In the genomic region with DNA sequence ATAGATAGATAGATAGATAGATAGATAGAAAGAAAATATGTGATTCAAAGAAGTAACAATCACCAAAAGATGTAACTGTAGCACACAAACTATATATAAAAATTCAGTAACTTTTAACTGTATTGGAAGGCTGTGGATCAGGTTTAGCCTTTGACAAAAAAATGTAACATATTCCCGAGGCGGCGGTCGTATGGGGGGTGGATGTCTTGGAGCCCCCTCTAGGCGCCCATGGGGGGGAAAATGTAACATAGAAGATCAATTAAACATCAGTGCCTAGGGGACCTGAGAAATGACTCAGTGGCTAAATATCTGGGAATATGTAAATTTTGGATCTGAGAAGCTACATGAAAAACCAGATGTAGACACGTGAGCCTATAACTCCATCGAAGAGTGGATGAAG, we compare ENCODE assay signal across 9 mouse cellular contexts.
DNase-seq lines count a peak whose midpoint lies in the region; ATAC-seq and TF ChIP-seq lines count a peak whose summit lies in the region.
"Had no signal": no experiment of that assay in that cellular context is flagged by ENCODE, and none has a peak within 500 bp of the region (broad histone marks: within the 10 kb centered on the region; RNA-seq: fewer than 3 reads in every experiment).

No protein-coding gene starts in this region.

- no peak for TF ChIP-seq CTCF in gastrocnemius, adult 2 months (IDR thresholded peaks at IDR 0.05)
- no peak for TF ChIP-seq CTCF in lung, adult 2 months (IDR thresholded peaks at IDR 0.05; ENCODE audit: insufficient read depth, low read length)

- H3K4me3 ChIP-seq in gastrocnemius, adult 2 months, result no peak overlapping the region
- H3K4me3 ChIP-seq in lung, adult 2 months (replicated peaks; ENCODE audit: extremely low read depth, low read depth, low read length), result no peak overlapping the region
- H3K4me3 ChIP-seq: embryonic facial prominence, embryonic 12.5 days had no signal

- ATAC-seq in activated CD4-positive, CD25-positive, alpha-beta regulatory T cell, adult 4 months, result no peak

- intact Hi-C loops in gastrocnemius, adult 2 months (cut with DNase I), result no loop called here
- intact Hi-C loops in gastrocnemius, postnatal 36 days (cut with DNase I), result no loop called here

- H3K4me1 ChIP-seq in lung, adult 2 months (ENCODE audit: control insufficient read depth, insufficient read depth, low read length), result no peaks in the 10 kb centered on the region
- H3K4me1 ChIP-seq: embryonic facial prominence, embryonic 12.5 days had no signal

- no peak for TF ChIP-seq POLR2A in lung, adult 2 months (IDR thresholded peaks at IDR 0.05; ENCODE audit: borderline replicate concordance, extremely low read depth, low read depth, low read length)

- WGBS in lung, adult 2 months, result 87% methylated on average over 7 of the region's 7 CpGs

- no peak overlapping the region for H3K27ac ChIP-seq in gastrocnemius, adult 2 months
- H3K27ac ChIP-seq: embryonic facial prominence, embryonic 12.5 days had no signal

- DNase-seq in gastrocnemius, adult 2 months, result peak; percentile 28
- DNase-seq in gastrocnemius, postnatal 36 days, result no peak
- peak; percentile 50 for DNase-seq in lung, postnatal 10 days
- no peak for DNase-seq in lung, adult 2 months
- DNase-seq in R1 (ENCODE audit: low read depth, low spot score), result peak; percentile 10
- peak; percentile 61 for DNase-seq in induced T-regulatory cell, adult 2 months (ENCODE audit: low read depth)
- no peak for DNase-seq in natural killer cell, adult 2 months (ENCODE audit: low spot score in 2 of 2)

Comparison
In these comparisons a context has a peak if more than half of its experiments do, and no peak if none do; other contexts are left out.
1. DNase-seq: peak in gastrocnemius, adult 2 months (single experiment), lung, postnatal 10 days (single experiment), R1 (single experiment) and induced T-regulatory cell, adult 2 months (single experiment); none in gastrocnemius, postnatal 36 days (0 of 2), lung, adult 2 months (single experiment) and natural killer cell, adult 2 months (0 of 2).